Mouse (Mus musculus) heart, postnatal 0 days (tissue): ENCODE measurements around the gene Lrrc55.

Experiments
- CTCF ChIP-seq: IDR thresholded peaks from 2 replicates; pipeline ENCODE4 v1.5.1; 2016; ENCODE audit warnings: antibody characterized with exemption, control low read depth, low read depth
- EP300 ChIP-seq: IDR thresholded peaks from 2 replicates; pipeline ENCODE4 v1.6.1; 2016; ENCODE audit warnings: antibody characterized with exemption, low read depth

DNA sequence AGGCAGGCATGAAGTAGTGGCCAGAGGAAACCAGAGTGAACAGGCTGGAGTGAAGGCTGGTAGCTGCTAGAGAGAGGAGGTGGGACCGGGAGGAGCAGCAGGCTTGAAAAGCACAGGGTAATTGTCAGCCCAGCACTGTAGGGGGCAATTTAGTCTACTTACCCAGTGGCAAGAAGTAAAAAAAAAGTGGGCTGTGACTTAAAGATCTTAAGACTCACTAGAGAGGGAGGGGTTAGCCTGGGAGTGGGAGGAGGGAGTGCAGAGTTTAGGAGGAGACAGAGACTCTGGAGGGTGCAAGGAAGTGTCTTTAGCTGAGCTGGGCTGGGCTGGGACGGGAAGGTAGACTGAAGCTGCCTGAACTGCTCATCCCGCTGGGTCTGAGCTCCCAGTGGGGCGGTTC lies 60.9 kb downstream of the Lrrc55 start, which contains the start of gene Aplnr:
- 0 out of 2 replicates have a peak, but pooled peaks have one; percentile 2 for TF ChIP-seq CTCF
- no peak for TF ChIP-seq EP300
